26 mouse cellular contexts compared by ENCODE assay signal in genomic region chr8:21095950-21096349, GRCm38 (mm10). TPM values are rescaled to one million over a fixed set of nuclear protein-coding genes. Genes with fewer than 3 reads are reported as not detected.
"Had no signal": no experiment of that assay in that cellular context is flagged by ENCODE, and none has a peak within 500 bp of the region (broad histone marks: within the 10 kb centered on the region; RNA-seq: fewer than 3 reads in every experiment).

Gm14851 (minus strand) TSS chr8:21096050.

RNA-seq across cellular contexts. Expression of gene Gm14851, which starts in this region (rescaled TPM):
- polyA plus RNA-seq: heart, embryonic 10.5 days; heart, embryonic 11.5 days; heart, embryonic 12.5 days; heart, embryonic 13.5 days; heart, embryonic 14.5 days; heart, embryonic 15.5 days; heart, embryonic 16.5 days; heart, postnatal 0 days; hindbrain, embryonic 10.5 days; hindbrain, embryonic 11.5 days; hindbrain, embryonic 12.5 days; hindbrain, embryonic 13.5 days; hindbrain, embryonic 14.5 days; hindbrain, embryonic 15.5 days; hindbrain, embryonic 16.5 days; hindbrain, postnatal 0 days; inflammation-experienced regulatory T-cells, adult 6 months; intestine, embryonic 14.5 days; intestine, embryonic 15.5 days; intestine, embryonic 16.5 days; intestine, postnatal 0 days; kidney, adult 2 months; kidney, embryonic 14.5 days; kidney, embryonic 15.5 days; kidney, embryonic 16.5 days; kidney, postnatal 0 days had no signal
